Mouse (Mus musculus): ENCODE measurements at regions not wholly inside any gene's neighbourhood (a gene's known extent, or its start where the extent isn't known, plus 50 kb on each side); places are given as distances from the start of the nearest gene placed in this dataset.

GRCm38 (mm10) chr1:185754486-185755290, 300.0 kb downstream of the Slc30a10 start:
- Histone ChIP-seq H3K4me2 (ENCODE audit: low read length) (no peak overlapping the region), H3K4me1 (ENCODE audit: control insufficient read depth in 2 of 2, insufficient read depth in 2 of 2, low read length in 2 of 2) (no peaks in the 10 kb centered on the region), H3K27me3 (ENCODE audit: control insufficient read depth, insufficient read depth, low read length) (no peaks in the 10 kb centered on the region), H3K36me3 (ENCODE audit: control insufficient read depth, insufficient read depth, low read length) (no peaks in the 10 kb centered on the region), H3K9ac (ENCODE audit: low read length) (no peak overlapping the region), H3K9me3 (ENCODE audit: control insufficient read depth, low read length) (no peaks in the 10 kb centered on the region), H3K27ac (replicated peaks in 1 of 2; ENCODE audit: control insufficient read depth in 1 of 2, insufficient read depth in 1 of 2, low read depth in 2 of 2, low read length in 2 of 2) (no peak overlapping the region), H3K4me3 (ENCODE audit: control insufficient read depth in 1 of 2, insufficient read depth in 1 of 2, low read depth in 1 of 2, low read length in 2 of 2) (no peak overlapping the region)
- 79% methylated on average over 13 of the region's 13 CpGs for WGBS
- no peak for ATAC-seq (ENCODE audit: insufficient number of reproducible peaks, insufficient read depth, low FRiP score, low read depth)

DNA sequence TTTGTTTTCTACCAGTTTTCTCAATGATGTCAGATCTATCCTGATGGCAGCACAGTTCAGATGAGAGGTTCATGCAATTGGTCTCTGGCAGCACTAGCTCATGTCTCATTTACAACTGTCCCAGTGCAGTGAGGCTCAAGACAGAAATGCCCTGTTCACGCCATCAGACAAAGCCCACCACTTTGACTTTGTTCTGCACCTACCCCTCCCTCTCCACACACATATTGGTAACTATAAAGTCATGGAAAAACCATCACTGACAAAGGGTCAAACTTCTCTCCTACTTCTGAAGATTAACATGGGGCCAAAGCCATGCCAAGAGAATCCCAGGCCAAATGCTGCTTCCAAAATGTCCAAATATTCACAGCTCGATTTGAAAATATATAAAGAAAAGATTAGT, 302.7 kb downstream of the Slc30a10 start:
- Histone ChIP-seq H3K4me3 (ENCODE audit: control insufficient read depth in 1 of 2, insufficient read depth in 1 of 2, low read depth in 1 of 2, low read length in 2 of 2) (no peak overlapping the region), H3K9ac (ENCODE audit: low read length) (no peak overlapping the region), H3K4me1 (ENCODE audit: control insufficient read depth in 2 of 2, insufficient read depth in 2 of 2, low read length in 2 of 2) (no peaks in the 10 kb centered on the region), H3K9me3 (ENCODE audit: control insufficient read depth, low read length) (no peaks in the 10 kb centered on the region), H3K36me3 (ENCODE audit: control insufficient read depth, insufficient read depth, low read length) (no peaks in the 10 kb centered on the region), H3K4me2 (ENCODE audit: low read length) (no peak overlapping the region), H3K27ac (replicated peaks in 1 of 2; ENCODE audit: control insufficient read depth in 1 of 2, insufficient read depth in 1 of 2, low read depth in 2 of 2, low read length in 2 of 2) (no peak overlapping the region), H3K27me3 (ENCODE audit: control insufficient read depth, insufficient read depth, low read length) (no peaks in the 10 kb centered on the region)
- WGBS, result 79% methylated on average over 2 of the region's 2 CpGs
- no peak for ATAC-seq (ENCODE audit: insufficient number of reproducible peaks, insufficient read depth, low FRiP score, low read depth)

DNA sequence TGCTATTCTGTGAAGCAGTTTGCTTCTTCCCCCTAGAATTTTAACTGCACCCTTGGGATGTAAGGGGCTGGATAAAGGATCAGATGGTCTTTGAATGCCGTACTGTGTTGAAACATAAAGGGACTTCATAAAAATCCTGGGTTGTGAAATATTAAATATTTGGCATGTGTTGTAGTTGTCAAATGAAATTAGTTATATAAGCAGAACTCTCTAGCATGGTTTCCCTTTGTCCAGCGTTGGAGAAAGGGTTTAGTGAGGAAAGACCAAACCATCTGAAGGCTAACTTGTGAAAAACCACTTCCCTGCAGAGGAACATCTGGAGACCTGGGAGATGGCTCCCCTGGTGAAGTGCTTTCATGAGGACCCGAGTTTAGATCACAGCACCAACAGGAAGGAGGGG, 319.6 kb downstream of the Slc30a10 start:
- Histone ChIP-seq H3K9ac (ENCODE audit: low read length) (no peak overlapping the region), H3K27me3 (ENCODE audit: control insufficient read depth, insufficient read depth, low read length) (no peaks in the 10 kb centered on the region), H3K4me3 (ENCODE audit: control insufficient read depth in 1 of 2, insufficient read depth in 1 of 2, low read depth in 1 of 2, low read length in 2 of 2) (no peak overlapping the region), H3K27ac (replicated peaks in 1 of 2; ENCODE audit: control insufficient read depth in 1 of 2, insufficient read depth in 1 of 2, low read depth in 2 of 2, low read length in 2 of 2) (no peak overlapping the region), H3K9me3 (ENCODE audit: control insufficient read depth, low read length) (no peaks in the 10 kb centered on the region), H3K4me1 (ENCODE audit: control insufficient read depth in 2 of 2, insufficient read depth in 2 of 2, low read length in 2 of 2) (no peaks in the 10 kb centered on the region), H3K4me2 (ENCODE audit: low read length) (no peak overlapping the region), H3K36me3 (ENCODE audit: control insufficient read depth, insufficient read depth, low read length) (no peaks in the 10 kb centered on the region)
- no peak for ATAC-seq (ENCODE audit: insufficient number of reproducible peaks, insufficient read depth, low FRiP score, low read depth)
- 43% methylated on average over 3 of the region's 3 CpGs for WGBS

DNA sequence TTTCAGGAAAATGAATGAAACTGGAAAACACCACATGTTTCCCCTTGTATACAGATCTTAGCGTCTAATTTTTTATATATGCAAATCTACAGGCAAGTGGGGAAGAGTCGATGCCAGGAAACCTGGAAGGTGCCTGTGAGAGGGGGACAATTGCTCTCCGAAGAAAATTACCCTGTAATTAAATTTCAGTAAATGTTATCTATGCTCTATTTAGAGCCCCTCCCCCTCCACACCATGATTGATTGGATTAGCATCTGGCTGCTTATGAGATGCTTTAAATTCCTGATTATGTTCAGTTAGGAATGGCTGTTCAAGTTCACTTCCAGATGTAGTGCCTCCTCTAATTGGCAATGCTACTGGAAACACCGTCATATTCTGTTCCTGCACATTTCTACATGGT, 325.0 kb downstream of the Slc30a10 start:
- H3K36me3 ChIP-seq (ENCODE audit: control insufficient read depth, insufficient read depth, low read length), result no peaks in the 10 kb centered on the region
- no peaks in the 10 kb centered on the region for H3K4me1 ChIP-seq (ENCODE audit: control insufficient read depth in 2 of 2, insufficient read depth in 2 of 2, low read length in 2 of 2)
- H3K27ac ChIP-seq (replicated peaks in 1 of 2; ENCODE audit: control insufficient read depth in 1 of 2, insufficient read depth in 1 of 2, low read depth in 2 of 2, low read length in 2 of 2), result no peak overlapping the region
- no peak overlapping the region for H3K4me3 ChIP-seq (ENCODE audit: control insufficient read depth in 1 of 2, insufficient read depth in 1 of 2, low read depth in 1 of 2, low read length in 2 of 2)
- no peak for ATAC-seq (ENCODE audit: insufficient number of reproducible peaks, insufficient read depth, low FRiP score, low read depth)
- H3K9me3 ChIP-seq (ENCODE audit: control insufficient read depth, low read length), result no peaks in the 10 kb centered on the region; the same call in 1 of the 2 replicates
- 79% methylated on average over 4 of the region's 4 CpGs for WGBS
- H3K4me2 ChIP-seq (ENCODE audit: low read length), result no peak overlapping the region
- H3K27me3 ChIP-seq (ENCODE audit: control insufficient read depth, insufficient read depth, low read length), result no peaks in the 10 kb centered on the region
- no peak overlapping the region for H3K9ac ChIP-seq (ENCODE audit: low read length)

GRCm38 (mm10) chr1:185802156-185802555, 315.0 kb downstream of the Lyplal1 start:
- no peak overlapping the region for H3K4me3 ChIP-seq (ENCODE audit: control insufficient read depth in 1 of 2, insufficient read depth in 1 of 2, low read depth in 1 of 2, low read length in 2 of 2)
- no peaks in the 10 kb centered on the region for H3K9me3 ChIP-seq (ENCODE audit: control insufficient read depth, low read length)
- WGBS, result 87% methylated on average over 3 of the region's 3 CpGs
- no peaks in the 10 kb centered on the region for H3K4me1 ChIP-seq (ENCODE audit: control insufficient read depth in 2 of 2, insufficient read depth in 2 of 2, low read length in 2 of 2)
- H3K9ac ChIP-seq (ENCODE audit: low read length), result no peak overlapping the region
- H3K27ac ChIP-seq (replicated peaks in 1 of 2; ENCODE audit: control insufficient read depth in 1 of 2, insufficient read depth in 1 of 2, low read depth in 2 of 2, low read length in 2 of 2), result no peak overlapping the region
- no peak for ATAC-seq (ENCODE audit: insufficient number of reproducible peaks, insufficient read depth, low FRiP score, low read depth)
- H3K36me3 ChIP-seq (ENCODE audit: control insufficient read depth, insufficient read depth, low read length), result no peaks in the 10 kb centered on the region
- no peak overlapping the region for H3K4me2 ChIP-seq (ENCODE audit: low read length)
- H3K27me3 ChIP-seq (ENCODE audit: control insufficient read depth, insufficient read depth, low read length), result no peaks in the 10 kb centered on the region

DNA sequence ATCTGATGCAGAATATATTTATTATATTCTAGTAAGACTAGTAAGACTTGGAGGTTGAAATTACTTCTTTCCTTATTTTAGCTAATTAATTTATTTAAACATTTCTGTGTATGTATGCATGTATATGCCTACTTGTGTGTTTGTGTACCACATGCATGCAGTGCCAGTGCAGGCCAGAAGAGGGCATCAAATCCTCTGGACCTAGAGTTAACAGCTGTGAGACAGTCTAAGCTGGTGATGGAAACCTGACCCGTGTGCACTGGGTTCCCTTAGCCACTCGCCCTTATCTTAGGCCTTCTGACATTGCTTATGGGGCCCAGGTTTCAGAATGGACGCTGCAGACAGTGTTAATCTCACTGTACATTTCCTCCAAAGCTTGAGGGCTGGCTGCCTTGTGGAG, 302.2 kb downstream of the Lyplal1 start:
- H3K9ac ChIP-seq (ENCODE audit: low read length), result no peak overlapping the region
- no peak for ATAC-seq (ENCODE audit: insufficient number of reproducible peaks, insufficient read depth, low FRiP score, low read depth)
- no peaks in the 10 kb centered on the region for H3K4me1 ChIP-seq (ENCODE audit: control insufficient read depth in 2 of 2, insufficient read depth in 2 of 2, low read length in 2 of 2)
- no peaks in the 10 kb centered on the region for H3K27me3 ChIP-seq (ENCODE audit: control insufficient read depth, insufficient read depth, low read length)
- H3K27ac ChIP-seq (replicated peaks in 1 of 2; ENCODE audit: control insufficient read depth in 1 of 2, insufficient read depth in 1 of 2, low read depth in 2 of 2, low read length in 2 of 2), result no peak overlapping the region
- H3K36me3 ChIP-seq (ENCODE audit: control insufficient read depth, insufficient read depth, low read length), result no peaks in the 10 kb centered on the region
- no peak overlapping the region for H3K4me2 ChIP-seq (ENCODE audit: low read length)
- no peaks in the 10 kb centered on the region; the same call in 1 of the 2 replicates for H3K9me3 ChIP-seq (ENCODE audit: control insufficient read depth, low read length)
- H3K4me3 ChIP-seq (ENCODE audit: control insufficient read depth in 1 of 2, insufficient read depth in 1 of 2, low read depth in 1 of 2, low read length in 2 of 2), result no peak overlapping the region
- 72% methylated on average over 3 of the region's 3 CpGs for WGBS

- Histone ChIP-seq H3K36me3 (ENCODE audit: control insufficient read depth, insufficient read depth, low read length) (no peaks in the 10 kb centered on the region), H3K4me3 (ENCODE audit: control insufficient read depth in 1 of 2, insufficient read depth in 1 of 2, low read depth in 1 of 2, low read length in 2 of 2) (no peak overlapping the region), H3K4me1 (ENCODE audit: control insufficient read depth in 2 of 2, insufficient read depth in 2 of 2, low read length in 2 of 2) (no peaks in the 10 kb centered on the region), H3K9ac (ENCODE audit: low read length) (no peak overlapping the region), H3K27me3 (ENCODE audit: control insufficient read depth, insufficient read depth, low read length) (no peaks in the 10 kb centered on the region), H3K4me2 (ENCODE audit: low read length) (no peak overlapping the region), H3K27ac (replicated peaks in 1 of 2; ENCODE audit: control insufficient read depth in 1 of 2, insufficient read depth in 1 of 2, low read depth in 2 of 2, low read length in 2 of 2) (no peak overlapping the region), H3K9me3 (ENCODE audit: control insufficient read depth, low read length) (no peaks in the 10 kb centered on the region; the same call in 1 of the 2 replicates)
- ATAC-seq (ENCODE audit: insufficient number of reproducible peaks, insufficient read depth, low FRiP score, low read depth), result no peak
- WGBS, result 44% methylated on average over 5 of the region's 5 CpGs
Measured at GRCm38 (mm10) chr1:185819044-185819443, 298.1 kb downstream of the Lyplal1 start.

DNA sequence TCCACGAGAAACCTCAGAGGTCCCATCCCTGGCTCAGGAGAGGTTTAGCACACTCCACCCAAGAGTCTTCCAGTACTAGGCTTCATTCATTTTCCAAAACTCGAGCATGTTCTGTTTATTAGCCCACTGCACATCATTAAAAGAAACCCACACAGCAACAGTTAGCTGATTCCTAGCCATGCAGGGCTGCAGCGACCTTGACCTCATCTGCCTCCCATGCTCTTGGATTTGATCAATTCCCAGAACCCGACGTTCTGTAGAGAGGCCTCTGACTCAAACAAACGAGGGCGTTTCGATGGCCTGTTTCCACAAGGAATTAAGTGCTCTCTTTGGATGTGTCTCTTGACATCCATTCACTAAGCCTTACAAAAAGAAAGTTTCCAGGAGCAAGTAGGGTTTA, 294.9 kb downstream of the Lyplal1 start:
- 73% methylated on average over 8 of the region's 8 CpGs for WGBS
- Histone ChIP-seq H3K36me3 (ENCODE audit: control insufficient read depth, insufficient read depth, low read length) (no peaks in the 10 kb centered on the region), H3K4me3 (ENCODE audit: control insufficient read depth in 1 of 2, insufficient read depth in 1 of 2, low read depth in 1 of 2, low read length in 2 of 2) (no peak overlapping the region), H3K27ac (replicated peaks in 1 of 2; ENCODE audit: control insufficient read depth in 1 of 2, insufficient read depth in 1 of 2, low read depth in 2 of 2, low read length in 2 of 2) (no peak overlapping the region), H3K4me2 (ENCODE audit: low read length) (no peak overlapping the region), H3K4me1 (ENCODE audit: control insufficient read depth in 2 of 2, insufficient read depth in 2 of 2, low read length in 2 of 2) (no peaks in the 10 kb centered on the region), H3K9ac (ENCODE audit: low read length) (no peak overlapping the region), H3K9me3 (ENCODE audit: control insufficient read depth, low read length) (no peaks in the 10 kb centered on the region), H3K27me3 (ENCODE audit: control insufficient read depth, insufficient read depth, low read length) (no peaks in the 10 kb centered on the region)
- ATAC-seq (ENCODE audit: insufficient number of reproducible peaks, insufficient read depth, low FRiP score, low read depth), result no peak
